Mouse (Mus musculus) MEL (cell line): ENCODE results near the gene Klhl41. TPM values are rescaled to one million over a fixed set of nuclear protein-coding genes. Genes with fewer than 3 reads are reported as not detected.

Source experiments
- DNase-seq: peaks from one replicate; pipeline ENCODE4 v3.0.0; 2011; ENCODE audit warnings: low read depth, low spot score
- H3K27ac ChIP-seq: 2 replicates; pipeline ENCODE4 v1.5.1; 2012; ENCODE audit warnings: low read depth, mild to moderate bottlenecking, control low read depth, low read length, moderate library complexity; ENCODE audit not compliant: control insufficient read depth
- H3K27me3 ChIP-seq, 2 experiments: fragments of 150-350 bp in 1 of 2; sonication (generic) in 1 of 2; 2 replicates each; pipeline ENCODE4 v1.6.1; 2012; ENCODE audit warnings: low read length in 2 of 2, mild to moderate bottlenecking in 2 of 2, improper control_type of control experiment in 1 of 2, moderate library complexity in 1 of 2; ENCODE audit not compliant: insufficient read depth in 2 of 2, control insufficient read depth in 1 of 2
- H3K36me3 ChIP-seq, 2 experiments: 2 replicates each; pipeline ENCODE4 v1.6.1; 2012 to 2014; ENCODE audit warnings: low read length in 2 of 2, improper control_type of control experiment in 1 of 2, inconsistent platforms in 1 of 2, mild to moderate bottlenecking in 1 of 2; ENCODE audit not compliant: insufficient read depth in 2 of 2, control insufficient read depth in 1 of 2
- H3K4me1 ChIP-seq, 2 experiments: fragments of 150-350 bp in 1 of 2; sonication (generic) in 1 of 2; 2 replicates each; pipeline ENCODE4 v1.6.1; 2012; ENCODE audit warnings: low read length in 2 of 2, improper control_type of control experiment in 1 of 2, mild to moderate bottlenecking in 1 of 2; ENCODE audit not compliant: insufficient read depth in 2 of 2, control insufficient read depth in 1 of 2
- H3K4me3 ChIP-seq, 2 experiments: fragments of 150-350 bp in 1 of 2; sonication (generic) in 1 of 2; 2 replicates each; pipeline ENCODE4 v1.5.1; 2012; ENCODE audit warnings: low read depth in 2 of 2, low read length in 2 of 2, mild to moderate bottlenecking in 2 of 2, moderate library complexity in 2 of 2, control low read depth in 1 of 2, improper control_type of control experiment in 1 of 2; ENCODE audit not compliant: control insufficient read depth in 1 of 2, insufficient read depth in 1 of 2
- H3K79me2 ChIP-seq: 2 replicates; pipeline ENCODE4 v1.6.1; 2012; ENCODE audit warnings: mild to moderate bottlenecking, low read length, moderate library complexity; ENCODE audit not compliant: control insufficient read depth, poor library complexity, insufficient read depth
- H3K9ac ChIP-seq: 2 replicates; pipeline ENCODE4 v1.6.1; 2012; ENCODE audit warnings: low read depth, mild to moderate bottlenecking, control low read depth, low read length, moderate library complexity; ENCODE audit not compliant: control insufficient read depth, poor library complexity, severe bottlenecking
- H3K9me3 ChIP-seq: fragments of 150-350 bp; sonication (generic); replicated peaks from 2 replicates; pipeline ENCODE4 v1.6.1; 2012; ENCODE audit warnings: mild to moderate bottlenecking, low read length, improper control_type of control experiment, moderate library complexity; ENCODE audit not compliant: insufficient read depth
- BHLHE40 ChIP-seq: IDR thresholded peaks from 2 replicates; pipeline ENCODE4 v1.6.1; 2012; ENCODE audit warnings: low read depth, mild to moderate bottlenecking, inconsistent platforms, low read length, improper control_type of control experiment, borderline replicate concordance
- CHD1 ChIP-seq: IDR thresholded peaks from 2 replicates; pipeline ENCODE4 v1.6.1; 2012; ENCODE audit warnings: low read depth, mild to moderate bottlenecking, inconsistent platforms, low read length, improper control_type of control experiment
- CTCF ChIP-seq, 3 experiments: IDR thresholded peaks in 2 of 3; conservative IDR thresholded peaks in 1 of 3; 2 replicates each; pipeline ENCODE4 v1.5.1; 2011 to 2012; ENCODE audit warnings: low read length in 3 of 3, low read depth in 2 of 3, mild to moderate bottlenecking in 2 of 3, improper control_type of control experiment in 1 of 3, inconsistent platforms in 1 of 3, mixed read lengths in 1 of 3, moderate library complexity in 1 of 3; ENCODE audit not compliant: control insufficient read depth in 1 of 3, insufficient read depth in 1 of 3, poor library complexity in 1 of 3, severe bottlenecking in 1 of 3
- EP300 ChIP-seq, 2 experiments: IDR thresholded peaks; 2 replicates each; pipeline ENCODE4 v1.6.1; 2011; ENCODE audit warnings: improper control_type of control experiment in 2 of 2, low read length in 2 of 2, low read depth in 1 of 2, mild to moderate bottlenecking in 1 of 2
- ETS1 ChIP-seq: IDR thresholded peaks from 2 replicates; pipeline ENCODE4 v1.6.1; 2012; ENCODE audit warnings: low read depth, mild to moderate bottlenecking, inconsistent platforms, low read length, improper control_type of control experiment, moderate library complexity
- GATA1 ChIP-seq: IDR thresholded peaks from 2 replicates; pipeline ENCODE4 v1.6.1; 2011; ENCODE audit warnings: low read depth, low read length, improper control_type of control experiment
- HCFC1 ChIP-seq: IDR thresholded peaks from 2 replicates; pipeline ENCODE4 v1.6.1; 2012; ENCODE audit warnings: low read depth, mild to moderate bottlenecking, inconsistent platforms, low read length, improper control_type of control experiment, moderate library complexity
- JUND ChIP-seq: IDR thresholded peaks from 2 replicates; pipeline ENCODE4 v1.6.1; 2011; ENCODE audit warnings: low read depth, mild to moderate bottlenecking, improper control_type of control experiment, low read length
- KAT2A ChIP-seq: conservative IDR thresholded peaks from 2 replicates; pipeline ENCODE4 v1.6.1; 2012; ENCODE audit warnings: low read depth, low read length, improper control_type of control experiment, inconsistent platforms
- MAZ ChIP-seq: IDR thresholded peaks from 2 replicates; pipeline ENCODE4 v1.6.1; 2012; ENCODE audit warnings: low read depth, mild to moderate bottlenecking, inconsistent platforms, low read length, improper control_type of control experiment
- MEF2A ChIP-seq: IDR thresholded peaks from 2 replicates; pipeline ENCODE4 v1.6.1; 2014; ENCODE audit warnings: low read depth, mild to moderate bottlenecking, inconsistent platforms, low read length, improper control_type of control experiment; ENCODE audit not compliant: poor library complexity, insufficient replicate concordance, severe bottlenecking; ENCODE audit errors: extremely low read depth
- MXI1 ChIP-seq: IDR thresholded peaks from 2 replicates; pipeline ENCODE4 v1.6.1; 2011; ENCODE audit warnings: mild to moderate bottlenecking, low read depth, low read length, improper control_type of control experiment
- MYB ChIP-seq: IDR thresholded peaks from 2 replicates; pipeline ENCODE4 v1.6.1; 2011; ENCODE audit warnings: mild to moderate bottlenecking, low read depth, low read length, improper control_type of control experiment
- POLR2A ChIP-seq, 2 experiments: IDR thresholded peaks; 2 replicates each; pipeline ENCODE4 v1.6.1; 2011 to 2012; ENCODE audit warnings: low read length in 2 of 2, mild to moderate bottlenecking in 2 of 2, control low read depth in 1 of 2, improper control_type of control experiment in 1 of 2, low read depth in 1 of 2, moderate library complexity in 1 of 2; ENCODE audit not compliant: control insufficient read depth in 1 of 2, insufficient read depth in 1 of 2, poor library complexity in 1 of 2
- POLR2AphosphoS5 ChIP-seq: IDR thresholded peaks from 2 replicates; pipeline ENCODE4 v1.6.1; 2012; ENCODE audit warnings: low read depth, borderline replicate concordance, mild to moderate bottlenecking, inconsistent platforms, low read length, moderate library complexity, mixed read lengths
- RAD21 ChIP-seq: IDR thresholded peaks from 2 replicates; pipeline ENCODE4 v1.6.1; 2011; ENCODE audit warnings: mild to moderate bottlenecking, low read depth, low read length, improper control_type of control experiment
- RCOR1 ChIP-seq: IDR thresholded peaks from 2 replicates; pipeline ENCODE4 v1.6.1; 2012; ENCODE audit warnings: low read depth, mild to moderate bottlenecking, inconsistent platforms, low read length, improper control_type of control experiment
- SIN3A ChIP-seq: IDR thresholded peaks from 2 replicates; pipeline ENCODE4 v1.6.1; 2012; ENCODE audit warnings: low read length, improper control_type of control experiment, inconsistent platforms
- SMC3 ChIP-seq: IDR thresholded peaks from 2 replicates; pipeline ENCODE4 v1.6.1; 2011; ENCODE audit warnings: low read depth, low read length, improper control_type of control experiment
- TBP ChIP-seq: IDR thresholded peaks from 2 replicates; pipeline ENCODE4 v1.8.0; 2011; ENCODE audit warnings: low read depth, low read length, improper control_type of control experiment
- TCF12 ChIP-seq: IDR thresholded peaks from 2 replicates; pipeline ENCODE4 v1.6.1; 2014; ENCODE audit warnings: low read depth, mild to moderate bottlenecking, inconsistent platforms, low read length, improper control_type of control experiment, moderate library complexity
- USF1 ChIP-seq: IDR thresholded peaks from 2 replicates; pipeline ENCODE4 v1.6.1; 2014; ENCODE audit warnings: low read depth, mild to moderate bottlenecking, inconsistent platforms, low read length, improper control_type of control experiment, moderate library complexity
- ZMIZ1 ChIP-seq: IDR thresholded peaks from 2 replicates; pipeline ENCODE4 v1.6.1; 2012; ENCODE audit warnings: low read depth, mild to moderate bottlenecking, inconsistent platforms, low read length, improper control_type of control experiment, moderate library complexity
- polyA plus RNA-seq, 2 experiments: library from polyadenylated mRNA; stranded (reverse) in 1 of 2; unstranded in 1 of 2; fragments of >175 nt in 1 of 2; fragments of >200 nt in 1 of 2; gene quantifications; 2 replicates each; pipeline versions ENCODE4 v1.2.1 to v1.2.4; 2012; ENCODE audit warnings: low replicate concordance in 2 of 2, low read depth in 1 of 2; ENCODE audit not compliant: insufficient read length in 2 of 2, insufficient read depth in 1 of 2, missing spikeins in 1 of 2
- total RNA-seq: library from RNA; depleted of rRNA; stranded (reverse); fragments of 300-350 nt; gene quantifications from 2 replicates; pipeline ENCODE4 v1.2.3, GENCODE M21; 2012

The Klhl41 gene
- total and polyA plus RNA-seq, 3 experiments: 0.04 to 0.12 TPM; not detected in 1

DNA sequence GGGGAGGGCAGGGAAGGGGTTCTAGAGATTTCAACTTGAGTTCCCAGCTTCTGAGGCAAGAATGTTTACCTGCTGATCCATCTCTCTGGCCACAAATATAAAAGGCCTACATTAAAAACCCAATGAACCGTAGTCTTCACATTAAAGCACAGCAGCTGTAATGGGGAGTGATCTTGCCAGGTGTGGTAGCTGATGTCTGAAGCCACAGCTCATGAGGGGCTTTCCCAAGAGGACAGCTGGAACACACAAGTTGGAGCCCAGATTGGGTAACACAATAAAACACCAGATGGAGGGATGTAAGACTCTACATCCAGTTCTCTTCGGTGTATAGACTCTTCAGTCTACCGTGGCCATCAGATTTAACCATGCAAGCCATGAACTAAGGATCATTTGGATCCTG lies 14.6 kb downstream of the Klhl41 start:
- no peak overlapping the region for H3K4me3 ChIP-seq
- DNase-seq: no peak
- H3K27ac ChIP-seq: no peak overlapping the region
- H3K79me2 ChIP-seq: no peaks in the 10 kb centered on the region
- H3K9ac ChIP-seq: no peak overlapping the region
- H3K36me3 ChIP-seq: no peaks in the 10 kb centered on the region; a peak in 1 of 4 replicates
- H3K27me3 ChIP-seq: no peaks in the 10 kb centered on the region
- TF ChIP-seq GATA1: no peak
- TF ChIP-seq BHLHE40: no peak
- no peak for TF ChIP-seq POLR2A (IDR thresholded peaks at IDR 0.05; ENCODE audit: control insufficient read depth in 1 of 2, insufficient read depth in 1 of 2, low read depth in 1 of 2, low read length in 2 of 2, poor library complexity in 1 of 2)
- TF ChIP-seq SMC3: no peak
- no peak for TF ChIP-seq RCOR1
- TF ChIP-seq KAT2A: no peak
- TF ChIP-seq RAD21: no peak
- no peak for TF ChIP-seq SIN3A
- TF ChIP-seq USF1: no peak
- no peak for TF ChIP-seq HCFC1
- H3K4me1 ChIP-seq: no peaks in the 10 kb centered on the region
- H3K9me3 ChIP-seq: no peaks in the 10 kb centered on the region

DNA sequence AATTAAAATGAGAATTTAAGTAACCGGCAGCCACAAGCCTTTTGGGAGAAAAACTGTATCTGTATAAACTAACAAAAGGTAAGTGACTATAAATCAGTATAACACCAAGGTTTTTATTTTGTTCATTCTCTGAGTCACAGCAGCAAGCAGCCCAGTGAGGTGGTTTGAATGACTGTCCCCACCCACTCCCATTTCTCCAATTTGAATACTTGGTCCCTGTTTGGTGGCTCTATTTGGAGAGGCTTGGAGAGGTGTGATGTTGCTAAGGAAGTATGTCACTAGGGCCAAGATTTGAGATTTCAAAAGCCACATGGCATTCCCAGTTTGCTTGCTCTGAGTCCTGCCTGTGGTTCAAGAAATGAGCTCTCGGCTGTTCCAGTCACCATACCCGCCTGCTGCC lies 20.3 kb downstream of the Klhl41 start:
- TF ChIP-seq MAZ (no peak), EP300 (IDR thresholded peaks at IDR 0.05; ENCODE audit: low read depth in 1 of 2, low read length in 2 of 2) (no peak), MEF2A (no peak), RCOR1 (no peak), MYB (no peak), CHD1 (no peak)
- TF ChIP-seq, all 39 proteins: peak for 0
- Histone ChIP-seq H3K36me3 (no peaks in the 10 kb centered on the region; a peak in 2 of 4 replicates), H3K4me3 (no peak overlapping the region), H3K9me3 (no peaks in the 10 kb centered on the region), H3K4me1 (no peaks in the 10 kb centered on the region), H3K27me3 (no peaks in the 10 kb centered on the region), H3K79me2 (no peaks in the 10 kb centered on the region), H3K9ac (no peak overlapping the region), H3K27ac (no peak overlapping the region)
- DNase-seq: no peak

DNA sequence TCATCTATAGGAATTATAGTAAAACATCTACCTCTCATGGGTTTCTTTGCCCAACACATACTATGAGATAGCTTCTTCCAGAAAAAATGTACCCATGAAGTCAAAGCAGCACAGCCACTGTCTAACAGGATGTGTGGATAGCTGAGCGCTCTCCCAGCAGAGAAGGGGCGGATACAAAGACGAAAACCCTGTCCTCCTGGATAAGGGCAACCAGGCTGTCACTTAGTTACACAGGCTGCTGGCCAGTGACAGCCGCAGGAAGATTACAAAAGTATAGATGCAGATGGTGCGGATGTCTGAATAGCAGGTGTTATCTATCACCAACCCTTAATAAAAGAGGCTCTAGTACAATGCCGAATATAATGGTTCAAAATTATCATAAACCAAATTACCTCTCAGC lies 20.9 kb downstream of the Klhl41 start:
- DNase-seq: no peak
- H3K9ac ChIP-seq: no peak overlapping the region
- no peaks in the 10 kb centered on the region; a peak in 2 of 4 replicates for H3K36me3 ChIP-seq
- no peaks in the 10 kb centered on the region for H3K4me1 ChIP-seq
- no peak overlapping the region for H3K4me3 ChIP-seq
- TF ChIP-seq TCF12 (no peak), JUND (no peak), TBP (no peak), ETS1 (no peak), SIN3A (no peak), MXI1 (no peak), BHLHE40 (no peak), ZMIZ1 (no peak), SMC3 (no peak), POLR2AphosphoS5 (no peak), CTCF (IDR thresholded peaks at IDR 0.05 in 2 of 3, conservative IDR thresholded peaks at IDR 0.05 in 1 of 3; ENCODE audit: control insufficient read depth in 1 of 3, insufficient read depth in 1 of 3, low read depth in 2 of 3, low read length in 3 of 3, poor library complexity in 1 of 3, severe bottlenecking in 1 of 3) (no peak), USF1 (no peak), GATA1 (no peak), POLR2A (IDR thresholded peaks at IDR 0.05; ENCODE audit: control insufficient read depth in 1 of 2, insufficient read depth in 1 of 2, low read depth in 1 of 2, low read length in 2 of 2, poor library complexity in 1 of 2) (no peak), EP300 (IDR thresholded peaks at IDR 0.05; ENCODE audit: low read depth in 1 of 2, low read length in 2 of 2) (no peak), MYB (no peak), MAZ (no peak)
- H3K79me2 ChIP-seq: no peaks in the 10 kb centered on the region
- no peaks in the 10 kb centered on the region for H3K27me3 ChIP-seq
- H3K9me3 ChIP-seq: no peaks in the 10 kb centered on the region
- no peak overlapping the region for H3K27ac ChIP-seq
